Mouse (Mus musculus) midbrain, embryonic 15.5 days (tissue): ENCODE measurements at regions not wholly inside any gene's neighbourhood (a gene's known extent, or its start where the extent isn't known, plus 50 kb on each side); places are given as distances from the start of the nearest gene placed in this dataset.
"Not testable (repeated sequence)": the region's sequence is repeated elsewhere in the genome, so short reads cannot be mapped to it uniquely, and the experiment has no call there.

Experiments
- ATAC-seq: fragments of 200-750 bp; cut with Nextera tagmentation; replicated peaks from 2 replicates; pipeline ENCODE4 v1.8.0; 2017; ENCODE audit warnings: moderate TSS enrichment
- H3K27ac ChIP-seq: fragments of 300-500 bp; sonication (generic); 2 replicates; pipeline ENCODE4 v1.5.1; 2015; ENCODE audit warnings: mild to moderate bottlenecking, inconsistent platforms
- H3K27me3 ChIP-seq: fragments of 300-500 bp; sonication (generic); replicated peaks from 2 replicates; pipeline ENCODE4 v1.6.1; 2015; ENCODE audit warnings: inconsistent platforms
- H3K36me3 ChIP-seq: fragments of 300-500 bp; sonication (generic); replicated peaks from 2 replicates; pipeline ENCODE4 v1.6.1; 2015; ENCODE audit warnings: inconsistent platforms
- H3K4me1 ChIP-seq: fragments of 300-500 bp; sonication (generic); 2 replicates; pipeline ENCODE4 v1.6.1; 2015; ENCODE audit warnings: inconsistent platforms
- H3K4me2 ChIP-seq: fragments of 300-500 bp; sonication (generic); 2 replicates; pipeline ENCODE4 v1.6.1; 2015; ENCODE audit warnings: inconsistent platforms, mild to moderate bottlenecking, moderate library complexity
- H3K4me3 ChIP-seq: fragments of 300-500 bp; sonication (generic); 2 replicates; pipeline ENCODE4 v1.5.1; 2015; ENCODE audit warnings: mild to moderate bottlenecking, inconsistent platforms
- H3K9ac ChIP-seq: fragments of 300-500 bp; sonication (generic); 2 replicates; pipeline ENCODE4 v1.6.1; 2015; ENCODE audit warnings: mild to moderate bottlenecking, inconsistent platforms
- H3K9me3 ChIP-seq: fragments of 300-500 bp; sonication (generic); 2 replicates; pipeline ENCODE4 v1.6.1; 2016; ENCODE audit warnings: inconsistent platforms
- WGBS: fragments of 180-500 bp; shearing (Covaris S2); methylation state at CpG from one replicate; pipeline ENCODE4 v1.1.7; 2015; ENCODE audit warnings: mixed read lengths; 5-methylcytosine and 5-hydroxymethylcytosine counted together

GRCm38 (mm10) chr1:105463819-105464614 is 107.5 kb upstream of the Rnf152 start:
- H3K9ac ChIP-seq: no peak overlapping the region

DNA sequence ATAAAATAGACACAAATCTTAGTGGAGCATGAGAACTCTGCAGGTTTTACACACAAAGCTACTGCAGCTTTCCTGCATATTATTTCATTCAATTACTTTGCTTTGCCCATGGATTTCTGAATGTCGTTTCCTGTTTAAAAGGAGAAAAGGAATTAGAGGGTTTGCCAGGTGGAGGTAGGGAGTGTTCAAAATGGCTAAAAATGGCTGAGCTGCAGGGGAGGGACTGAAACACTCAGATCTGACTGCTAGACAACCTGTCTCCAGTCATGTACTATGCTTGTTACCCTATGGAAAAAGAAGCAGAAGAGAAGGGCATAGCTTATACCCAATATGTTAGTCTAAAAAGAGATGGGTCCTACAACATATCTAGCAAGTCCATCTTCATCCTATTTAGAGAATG is 106.2 kb upstream of the Rnf152 start:
- Histone ChIP-seq H3K9ac (no peak overlapping the region), H3K4me3 (no peak overlapping the region), H3K4me2 (no peak overlapping the region), H3K27me3 (no peaks in the 10 kb centered on the region), H3K4me1 (no peaks in the 10 kb centered on the region), H3K36me3 (no peaks in the 10 kb centered on the region), H3K27ac (no peak overlapping the region), H3K9me3 (no peaks in the 10 kb centered on the region)
- no peak for ATAC-seq
- WGBS: 84% methylated on average over 1 of the region's 1 CpGs

More at GRCm38 (mm10) chr1:105463819-105464614, 107.5 kb upstream of the Rnf152 start:
- H3K36me3 ChIP-seq: no peaks in the 10 kb centered on the region
- no peak overlapping the region for H3K4me3 ChIP-seq
- H3K27ac ChIP-seq: no peak overlapping the region
- no peak overlapping the region for H3K4me2 ChIP-seq
- H3K27me3 ChIP-seq: no peaks in the 10 kb centered on the region
- WGBS: 88% methylated on average over 2 of the region's 2 CpGs
- no peaks in the 10 kb centered on the region for H3K9me3 ChIP-seq
- no peak for ATAC-seq
- no peaks in the 10 kb centered on the region for H3K4me1 ChIP-seq

DNA sequence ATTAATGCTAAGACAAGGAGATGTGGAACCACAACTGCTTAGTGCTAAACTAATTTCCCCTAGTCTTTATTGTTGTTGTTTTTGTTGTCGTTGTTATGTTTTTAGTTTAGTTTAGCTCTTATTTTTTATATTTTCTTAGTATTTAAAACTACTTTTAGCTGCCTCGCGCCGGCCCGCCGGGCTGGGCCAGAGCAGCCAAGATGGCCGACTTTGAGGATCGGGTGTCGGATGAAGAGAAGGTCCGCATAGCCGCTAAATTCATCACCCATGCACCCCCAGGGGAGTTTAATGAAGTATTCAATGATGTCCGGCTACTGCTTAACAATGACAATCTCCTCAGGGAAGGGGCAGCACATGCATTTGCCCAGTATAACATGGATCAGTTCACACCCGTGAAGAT is 99.3 kb upstream of the Rnf152 start:
- ATAC-seq, H3K4me2 ChIP-seq, H3K36me3 ChIP-seq, H3K27ac ChIP-seq, H3K9ac ChIP-seq, H3K4me1 ChIP-seq, H3K4me3 ChIP-seq, H3K27me3 ChIP-seq, H3K9me3 ChIP-seq: not testable (repeated sequence)
- 97% methylated on average over 13 of the region's 13 CpGs for WGBS

- Histone ChIP-seq H3K36me3 (no peaks in the 10 kb centered on the region), H3K9me3 (no peaks in the 10 kb centered on the region), H3K4me2 (no peak overlapping the region), H3K4me1 (no peaks in the 10 kb centered on the region), H3K4me3 (no peak overlapping the region), H3K9ac (no peak overlapping the region), H3K27ac (no peak overlapping the region), H3K27me3 (no peaks in the 10 kb centered on the region)
- 58% methylated on average over 1 of the region's 1 CpGs for WGBS
- ATAC-seq: no peak
Observed at GRCm38 (mm10) chr1:105454687-105455086, 98.2 kb upstream of the Rnf152 start.

DNA sequence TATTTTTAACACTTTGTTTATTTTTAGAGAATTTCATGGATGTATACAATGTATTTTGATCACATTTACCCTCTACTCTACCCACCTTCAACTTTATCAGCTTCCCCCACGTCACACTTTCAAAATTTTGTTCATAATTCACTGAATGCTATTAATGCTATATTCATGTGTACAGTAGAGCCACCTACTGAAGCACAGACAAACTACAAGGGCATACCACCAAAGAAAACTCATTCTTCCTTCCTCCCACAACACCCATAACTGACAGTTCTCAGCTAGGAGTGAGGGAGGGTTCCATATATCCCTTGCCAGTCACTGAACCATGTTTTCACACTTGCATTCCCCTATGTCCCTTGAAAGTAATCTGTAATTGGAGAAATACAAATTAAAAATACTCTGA is 89.7 kb upstream of the Rnf152 start:
- no peak for ATAC-seq
- H3K9ac ChIP-seq: no peak overlapping the region
- 78% methylated on average over 1 of the region's 1 CpGs for WGBS
- H3K4me2 ChIP-seq: no peak overlapping the region
- no peak overlapping the region for H3K27ac ChIP-seq
- H3K36me3 ChIP-seq: no peaks in the 10 kb centered on the region
- H3K4me3 ChIP-seq: no peak overlapping the region
- no peaks in the 10 kb centered on the region for H3K4me1 ChIP-seq
- no peaks in the 10 kb centered on the region for H3K9me3 ChIP-seq
- no peaks in the 10 kb centered on the region for H3K27me3 ChIP-seq

DNA sequence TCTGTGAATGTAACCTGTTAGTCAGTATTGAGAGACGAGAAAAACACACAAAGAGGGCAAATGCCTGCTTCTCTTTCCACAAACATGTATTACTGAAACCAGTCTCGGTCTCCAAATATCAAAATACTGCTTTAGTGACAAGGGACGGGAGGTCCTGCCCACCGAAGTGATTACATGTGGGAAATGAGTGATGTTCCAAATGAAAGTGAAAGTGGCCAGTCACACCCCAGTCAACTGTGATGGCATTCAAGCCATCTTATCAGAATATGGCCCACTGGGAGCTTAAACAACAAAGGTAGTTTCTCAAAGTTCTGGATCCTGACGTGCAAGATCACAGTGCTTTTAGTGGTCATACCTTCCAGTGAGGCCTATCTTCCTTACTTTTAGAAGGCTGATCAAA is 87.0 kb upstream of the Rnf152 start:
- 92% methylated on average over 5 of the region's 5 CpGs for WGBS

DNA sequence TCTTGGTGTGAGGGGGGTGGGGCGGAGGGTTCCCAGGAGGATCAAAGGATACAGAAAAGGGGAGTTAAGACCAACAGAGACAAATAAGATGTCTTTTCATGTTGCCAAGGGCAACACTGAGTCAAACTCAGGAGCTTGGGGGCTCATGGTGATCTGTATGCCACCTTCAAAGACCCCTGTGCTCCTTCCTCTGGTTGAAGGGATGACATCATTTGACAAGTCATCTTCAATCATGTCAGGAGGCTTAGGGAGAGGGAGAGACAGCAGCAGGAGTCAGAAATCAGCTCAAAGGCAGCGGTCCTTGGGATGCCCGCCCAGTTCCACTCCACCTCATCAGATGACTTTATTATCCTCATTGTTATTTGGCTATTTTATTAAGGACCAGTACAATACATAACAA is 83.8 kb upstream of the Rnf152 start:
- Histone ChIP-seq H3K4me3 (no peak overlapping the region), H3K4me2 (no peak overlapping the region)
- ATAC-seq: peak; percentile 68; the same call in 1 of the 2 replicates

More for the DNA sequence above, 87.0 kb upstream of the Rnf152 start:
- H3K27me3 ChIP-seq: no peaks in the 10 kb centered on the region
- 0 out of 2 replicates have a peak, but pooled peaks cover 2% of the 10 kb centered on the region for H3K4me1 ChIP-seq
- H3K9ac ChIP-seq: no peak overlapping the region
- no peak overlapping the region for H3K4me2 ChIP-seq
- no peaks in the 10 kb centered on the region for H3K36me3 ChIP-seq
- H3K4me3 ChIP-seq: no peak overlapping the region
- no peaks in the 10 kb centered on the region for H3K9me3 ChIP-seq
- no peak overlapping the region for H3K27ac ChIP-seq
- no peak for ATAC-seq

DNA sequence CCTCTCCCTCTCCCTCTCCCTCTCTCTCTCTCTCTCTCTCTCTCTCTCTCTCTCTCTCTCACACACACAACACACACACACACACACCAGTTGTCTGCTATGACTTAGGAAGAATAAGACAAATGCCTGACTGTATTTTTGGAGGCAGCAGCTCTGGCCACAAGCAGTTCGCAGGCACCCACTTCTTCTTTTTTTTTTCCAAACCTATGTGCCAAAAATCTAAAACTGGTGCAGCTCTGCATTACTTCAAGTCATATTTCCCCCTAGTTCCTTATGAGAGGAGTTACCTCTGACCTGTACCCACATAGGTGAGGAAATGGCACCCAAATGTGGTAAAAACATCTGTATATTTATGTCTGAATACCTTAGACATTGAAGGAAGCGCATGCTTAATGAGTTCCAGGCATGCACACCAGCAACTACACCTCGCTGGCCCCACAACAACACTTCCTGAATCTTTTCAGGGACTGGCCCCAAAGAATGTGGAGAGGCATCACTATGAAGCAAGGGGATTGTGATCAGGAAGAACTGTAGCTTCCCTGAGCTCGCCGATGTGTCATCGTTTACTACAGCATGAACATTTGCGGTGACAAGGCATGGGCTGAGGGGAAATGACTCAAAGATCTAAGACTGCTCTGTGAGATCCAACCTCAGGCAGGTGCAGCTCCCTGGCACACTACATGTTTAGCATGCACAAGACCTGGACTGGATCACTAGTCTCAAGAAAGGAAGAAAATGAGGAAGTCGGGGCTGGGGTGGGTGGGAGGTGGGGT is 78.3 kb upstream of the Rnf152 start:
- H3K4me3 ChIP-seq: no peak overlapping the region
- no peaks in the 10 kb centered on the region for H3K4me1 ChIP-seq
- H3K9me3 ChIP-seq: no peaks in the 10 kb centered on the region
- WGBS: 82% methylated on average over 8 of the region's 8 CpGs
- no peak overlapping the region for H3K27ac ChIP-seq
- no peak for ATAC-seq
- no peaks in the 10 kb centered on the region for H3K27me3 ChIP-seq
- H3K4me2 ChIP-seq: no peak overlapping the region
- no peaks in the 10 kb centered on the region for H3K36me3 ChIP-seq
- H3K9ac ChIP-seq: no peak overlapping the region

More for the DNA sequence above, 83.8 kb upstream of the Rnf152 start:
- Histone ChIP-seq H3K4me1 (0 out of 2 replicates have a peak, but pooled peaks cover 2% of the 10 kb centered on the region), H3K27ac (no peak overlapping the region), H3K36me3 (no peaks in the 10 kb centered on the region), H3K9ac (no peak overlapping the region), H3K27me3 (no peaks in the 10 kb centered on the region), H3K9me3 (no peaks in the 10 kb centered on the region)
- WGBS: 20% methylated on average over 3 of the region's 3 CpGs

DNA sequence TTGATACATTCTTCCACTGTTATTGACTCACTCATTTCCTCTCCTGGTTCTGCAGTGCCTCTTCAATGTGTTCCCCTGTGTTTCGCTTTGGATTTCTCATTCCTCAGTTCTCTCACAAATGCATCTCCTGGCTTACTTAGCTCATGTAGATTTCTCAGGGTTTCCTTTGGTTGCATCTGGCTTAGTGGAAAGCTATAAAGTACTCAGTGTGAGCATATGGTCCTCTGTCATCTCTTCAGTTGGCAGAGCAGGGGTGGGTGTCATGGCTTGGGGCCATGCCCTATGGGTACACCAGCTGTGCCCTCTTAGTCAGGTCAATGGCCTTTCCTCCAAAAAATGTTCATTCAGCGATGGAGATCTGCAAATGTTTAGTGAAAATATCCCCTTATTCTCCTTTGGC is 77.4 kb upstream of the Rnf152 start:
- WGBS: 92% methylated on average over 2 of the region's 2 CpGs

DNA sequence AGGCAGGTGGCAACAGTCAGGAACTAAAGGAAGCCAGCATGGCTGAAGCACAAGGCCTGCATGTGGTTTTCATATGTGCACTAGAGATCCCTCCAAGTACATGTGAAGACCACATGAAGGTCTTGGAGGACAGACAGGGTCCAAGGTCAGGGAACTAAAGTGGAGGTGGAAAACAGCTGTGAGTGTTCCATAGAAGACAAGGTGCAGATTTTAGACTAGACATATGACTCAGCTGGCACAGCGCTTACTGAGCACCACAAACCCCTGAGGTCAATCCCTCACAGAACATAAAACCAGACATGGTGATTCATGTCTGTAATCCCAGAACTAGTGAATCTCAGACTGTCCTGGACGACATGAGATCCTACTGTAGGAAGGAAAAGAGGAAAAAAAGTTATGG is 75.3 kb upstream of the Rnf152 start:
- Histone ChIP-seq H3K27ac (no peak overlapping the region), H3K4me3 (no peak overlapping the region), H3K4me2 (no peak overlapping the region), H3K27me3 (no peaks in the 10 kb centered on the region), H3K4me1 (no peaks in the 10 kb centered on the region), H3K9ac (no peak overlapping the region), H3K36me3 (no peaks in the 10 kb centered on the region), H3K9me3 (no peaks in the 10 kb centered on the region)
- 82% methylated on average over 2 of the region's 2 CpGs for WGBS
- ATAC-seq: no peak

More for the DNA sequence above, 77.4 kb upstream of the Rnf152 start:
- no peaks in the 10 kb centered on the region for H3K4me1 ChIP-seq
- no peaks in the 10 kb centered on the region for H3K36me3 ChIP-seq
- H3K27me3 ChIP-seq: no peaks in the 10 kb centered on the region
- no peaks in the 10 kb centered on the region for H3K9me3 ChIP-seq
- no peak overlapping the region for H3K9ac ChIP-seq
- no peak overlapping the region for H3K4me2 ChIP-seq
- H3K4me3 ChIP-seq: no peak overlapping the region
- no peak overlapping the region for H3K27ac ChIP-seq
- no peak for ATAC-seq

- no peaks in the 10 kb centered on the region for H3K4me1 ChIP-seq
- no peak overlapping the region for H3K9ac ChIP-seq
- ATAC-seq: no peak
- no peak overlapping the region for H3K4me3 ChIP-seq
- no peak overlapping the region for H3K27ac ChIP-seq
- H3K36me3 ChIP-seq: no peaks in the 10 kb centered on the region
- H3K27me3 ChIP-seq: no peaks in the 10 kb centered on the region
- WGBS: 91% methylated on average over 4 of the region's 4 CpGs
- no peak overlapping the region for H3K4me2 ChIP-seq
- H3K9me3 ChIP-seq: no peaks in the 10 kb centered on the region
Observed at GRCm38 (mm10) chr1:105430712-105431111, 74.2 kb upstream of the Rnf152 start.

- 94% methylated on average over 1 of the region's 1 CpGs for WGBS
- H3K4me3 ChIP-seq: no peak overlapping the region
- H3K4me1 ChIP-seq: no peaks in the 10 kb centered on the region
- ATAC-seq: no peak
- H3K36me3 ChIP-seq: no peaks in the 10 kb centered on the region
- no peaks in the 10 kb centered on the region for H3K9me3 ChIP-seq
- H3K27me3 ChIP-seq: no peaks in the 10 kb centered on the region
- no peak overlapping the region for H3K9ac ChIP-seq
- H3K27ac ChIP-seq: no peak overlapping the region
- no peak overlapping the region for H3K4me2 ChIP-seq
Observed at GRCm38 (mm10) chr1:105428165-105428564, 71.7 kb upstream of the Rnf152 start.
